Mouse (Mus musculus): Measurements from ENCODE around the gene Cenpm.

GRCm38 (mm10) chr15:82293271-82293711, 48.7 kb upstream of the Cenpm start:
- TF ChIP-seq CTCF (IDR thresholded peaks at IDR 0.05; ENCODE audit: insufficient read depth, low read depth, low read length): no peak
- no peak for TF ChIP-seq POLR2A (IDR thresholded peaks at IDR 0.05; ENCODE audit: insufficient read depth, low read depth, low read length)

All from olfactory bulb, adult 2 months (tissue).